Mouse (Mus musculus) liver, embryonic 12.5 days (tissue): ENCODE results near the gene 4930519G04Rik. TPM values are rescaled to one million over a fixed set of nuclear protein-coding genes. Genes with fewer than 3 reads are reported as not detected.
"Not testable (repeated sequence)": the region's sequence is repeated elsewhere in the genome, so short reads cannot be mapped to it uniquely, and the experiment has no call there.

Experiments used
- ATAC-seq: fragments of 200-750 bp; cut with Nextera tagmentation; 2 replicates; pipeline ENCODE4 v1.8.0; 2017; ENCODE audit warnings: moderate number of reproducible peaks, mild to moderate bottlenecking, moderate library complexity
- H3K27ac ChIP-seq: fragments of 300-500 bp; sonication (generic); 2 replicates; pipeline ENCODE4 v1.5.1; 2016; ENCODE audit warnings: mild to moderate bottlenecking
- H3K27me3 ChIP-seq: fragments of 300-500 bp; sonication (generic); replicated peaks from 2 replicates; pipeline ENCODE4 v1.6.1; 2016; ENCODE audit warnings: mild to moderate bottlenecking, moderate library complexity
- H3K36me3 ChIP-seq: fragments of 300-500 bp; sonication (generic); 2 replicates; pipeline ENCODE4 v1.6.1; 2016; ENCODE audit warnings: mild to moderate bottlenecking, moderate library complexity
- H3K4me1 ChIP-seq: fragments of 300-500 bp; sonication (generic); 2 replicates; pipeline ENCODE4 v1.6.1; 2016
- H3K4me2 ChIP-seq: fragments of 300-500 bp; sonication (generic); 2 replicates; pipeline ENCODE4 v1.6.1; 2016; ENCODE audit warnings: mild to moderate bottlenecking, moderate library complexity
- H3K4me3 ChIP-seq: fragments of 300-500 bp; sonication (generic); 2 replicates; pipeline ENCODE4 v1.5.1; 2016; ENCODE audit warnings: mild to moderate bottlenecking, moderate library complexity
- H3K9ac ChIP-seq: fragments of 300-500 bp; sonication (generic); 2 replicates; pipeline ENCODE4 v1.6.1; 2016; ENCODE audit warnings: mild to moderate bottlenecking, moderate library complexity
- H3K9me3 ChIP-seq: fragments of 300-500 bp; sonication (generic); replicated peaks from 2 replicates; pipeline ENCODE4 v1.6.1; 2016; ENCODE audit warnings: mild to moderate bottlenecking, moderate library complexity
- WGBS: fragments of 180-500 bp; shearing (Covaris S2); methylation state at CpG from one replicate; pipeline ENCODE4 v1.1.7; 2016; ENCODE audit not compliant: insufficient replicate concordance; 5-methylcytosine and 5-hydroxymethylcytosine counted together
- polyA plus RNA-seq: library from polyadenylated mRNA; unstranded; fragments of >200 nt; fragmentation: Nextera tagmentation; extraction: Ambion mirVana; gene quantifications from 2 replicates; pipeline ENCODE4 v1.2.1, GENCODE M21; 2016

4930519G04Rik gene
- polyA plus RNA-seq, 1 experiment from 2014 or later, result not detected

DNA sequence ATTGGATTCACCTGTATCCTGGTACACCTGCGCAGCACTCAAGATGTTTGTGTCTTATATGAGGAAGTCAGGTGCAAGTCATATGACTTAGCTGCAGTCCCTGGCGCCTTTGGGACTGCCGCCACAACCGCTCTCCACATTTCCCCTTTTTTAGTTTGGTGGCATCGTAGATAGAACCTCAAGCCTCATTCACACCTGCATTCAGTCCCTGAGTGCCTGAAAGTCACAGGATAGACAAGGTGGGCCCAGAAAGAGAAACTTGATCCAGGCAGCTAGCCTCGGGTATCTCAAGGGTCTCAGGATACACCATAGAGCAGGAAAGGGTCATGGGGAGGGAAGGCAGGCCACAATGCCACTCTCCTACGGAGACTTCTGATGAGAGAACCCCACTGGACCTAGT, 28.9 kb downstream of the 4930519G04Rik start:
- not testable (repeated sequence) for H3K4me2 ChIP-seq, H3K9ac ChIP-seq, H3K27ac ChIP-seq

DNA sequence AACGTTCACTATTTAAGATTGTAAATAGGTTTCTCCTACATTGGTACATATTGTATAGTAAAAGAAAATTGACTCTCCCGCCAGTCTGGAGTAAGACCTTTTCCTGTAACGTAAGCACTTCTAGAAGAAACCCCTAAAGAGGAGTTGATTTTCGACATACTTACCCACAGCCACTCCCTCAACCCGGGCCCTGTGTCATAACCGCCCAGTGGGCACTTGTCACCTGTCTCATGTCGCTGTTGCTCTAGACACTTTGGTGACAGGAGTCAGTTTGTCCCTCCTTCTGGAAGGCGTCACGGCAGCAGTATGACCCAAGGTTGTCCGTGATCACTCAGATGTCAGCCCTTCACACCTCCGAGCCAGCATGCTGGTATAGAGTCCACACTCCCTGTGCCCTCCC, 29.6 kb downstream of the 4930519G04Rik start:
- no peak for ATAC-seq
- peaks cover 24% of the 10 kb centered on the region for H3K27me3 ChIP-seq
- WGBS, result 73% methylated on average over 11 of the region's 11 CpGs
- no peak overlapping the region for H3K27ac ChIP-seq
- no peaks in the 10 kb centered on the region for H3K9me3 ChIP-seq
- no peak overlapping the region for H3K9ac ChIP-seq
- H3K36me3 ChIP-seq, result no peaks in the 10 kb centered on the region
- no peak overlapping the region for H3K4me2 ChIP-seq
- H3K4me3 ChIP-seq, result no peak overlapping the region
- H3K4me1 ChIP-seq, result peaks cover 3% of the 10 kb centered on the region; the same call in 1 of the 2 replicates

More for the DNA sequence above, 28.9 kb downstream of the 4930519G04Rik start:
- not testable (repeated sequence) for H3K36me3 ChIP-seq, H3K4me3 ChIP-seq, H3K9me3 ChIP-seq, ATAC-seq, H3K4me1 ChIP-seq
- 52% methylated on average over 6 of the region's 7 CpGs for WGBS
- H3K27me3 ChIP-seq, result peaks cover 28% of the 10 kb centered on the region

DNA sequence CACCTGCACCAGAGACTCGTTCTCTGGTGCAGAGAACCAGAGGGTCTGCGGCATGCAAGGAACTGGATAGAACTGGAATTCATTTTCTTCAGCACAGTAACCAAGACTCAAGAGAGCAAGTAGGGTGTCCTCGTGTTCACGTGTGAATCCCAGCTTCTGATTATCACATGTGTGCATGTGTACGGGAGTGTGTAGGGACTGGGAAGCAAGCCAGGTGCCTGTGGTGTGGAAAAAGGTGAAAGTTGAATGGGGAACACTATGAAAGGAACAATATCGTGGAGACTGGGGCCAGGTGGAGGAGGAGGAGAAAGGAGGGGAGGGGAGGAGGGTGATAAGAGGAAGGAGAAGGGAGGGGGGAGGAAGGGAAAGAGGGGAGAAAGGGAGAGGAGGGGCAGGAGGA, 33.3 kb downstream of the 4930519G04Rik start:
- H3K9me3 ChIP-seq, result no peaks in the 10 kb centered on the region
- peaks cover 8% of the 10 kb centered on the region; the same call in 1 of the 2 replicates for H3K27me3 ChIP-seq
- ATAC-seq, result no peak
- 63% methylated on average over 6 of the region's 6 CpGs for WGBS
- H3K4me2 ChIP-seq, result no peak overlapping the region
- no peaks in the 10 kb centered on the region for H3K4me1 ChIP-seq
- no peak overlapping the region for H3K27ac ChIP-seq
- H3K36me3 ChIP-seq, result no peaks in the 10 kb centered on the region
- H3K9ac ChIP-seq, result no peak overlapping the region
- no peak overlapping the region for H3K4me3 ChIP-seq

DNA sequence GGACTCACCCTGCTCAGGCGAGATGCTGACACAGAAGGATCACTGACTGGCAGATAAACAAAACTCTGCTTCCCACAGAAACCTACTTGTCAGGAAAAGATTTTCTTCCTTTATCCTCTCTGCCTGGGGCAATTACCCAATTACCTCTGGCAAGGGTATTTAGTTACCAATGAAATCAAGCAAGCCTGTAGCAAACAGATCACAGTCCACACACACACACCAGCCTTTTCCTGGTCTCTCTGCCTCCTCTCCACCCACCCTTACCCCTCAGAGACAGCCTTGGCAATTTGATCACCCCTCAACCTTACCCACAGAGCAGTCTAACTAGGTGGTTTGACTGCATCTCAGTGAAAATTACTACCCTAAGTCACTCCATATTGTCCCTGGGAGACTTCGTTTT, 35.5 kb downstream of the 4930519G04Rik start:
- Histone ChIP-seq H3K36me3 (no peaks in the 10 kb centered on the region), H3K4me1 (no peaks in the 10 kb centered on the region), H3K4me2 (no peak overlapping the region), H3K4me3 (no peak overlapping the region), H3K27me3 (no peaks in the 10 kb centered on the region), H3K9ac (no peak overlapping the region), H3K27ac (no peak overlapping the region), H3K9me3 (no peaks in the 10 kb centered on the region)
- ATAC-seq, result no peak
- WGBS, result 70% methylated on average over 2 of the region's 2 CpGs

DNA sequence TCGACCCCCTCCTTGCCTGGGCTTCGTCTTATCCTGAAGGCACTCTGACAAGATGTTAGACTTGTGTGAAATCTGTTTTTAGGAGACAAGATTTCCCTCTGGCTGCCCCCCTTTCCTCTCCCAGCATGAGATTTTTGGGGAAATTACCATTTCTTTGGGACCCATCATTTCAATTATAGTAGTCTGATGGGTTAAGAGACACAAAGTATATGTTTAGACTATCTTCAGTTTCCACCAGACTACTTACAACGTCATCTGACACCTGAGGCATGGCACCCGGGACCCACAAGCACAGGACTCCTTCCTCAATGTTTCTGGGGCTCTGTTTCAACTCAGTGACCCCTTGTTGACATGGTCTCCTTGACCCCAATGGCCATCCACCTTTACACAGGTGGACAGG, 42.1 kb downstream of the 4930519G04Rik start:
- Histone ChIP-seq H3K4me2 (no peak overlapping the region), H3K9me3 (no peaks in the 10 kb centered on the region), H3K9ac (no peak overlapping the region), H3K4me3 (no peak overlapping the region), H3K4me1 (peaks cover 17% of the 10 kb centered on the region), H3K27ac (no peak overlapping the region), H3K27me3 (peaks cover 27% of the 10 kb centered on the region), H3K36me3 (no peaks in the 10 kb centered on the region)
- WGBS, result 71% methylated on average over 4 of the region's 4 CpGs
- ATAC-seq, result no peak

DNA sequence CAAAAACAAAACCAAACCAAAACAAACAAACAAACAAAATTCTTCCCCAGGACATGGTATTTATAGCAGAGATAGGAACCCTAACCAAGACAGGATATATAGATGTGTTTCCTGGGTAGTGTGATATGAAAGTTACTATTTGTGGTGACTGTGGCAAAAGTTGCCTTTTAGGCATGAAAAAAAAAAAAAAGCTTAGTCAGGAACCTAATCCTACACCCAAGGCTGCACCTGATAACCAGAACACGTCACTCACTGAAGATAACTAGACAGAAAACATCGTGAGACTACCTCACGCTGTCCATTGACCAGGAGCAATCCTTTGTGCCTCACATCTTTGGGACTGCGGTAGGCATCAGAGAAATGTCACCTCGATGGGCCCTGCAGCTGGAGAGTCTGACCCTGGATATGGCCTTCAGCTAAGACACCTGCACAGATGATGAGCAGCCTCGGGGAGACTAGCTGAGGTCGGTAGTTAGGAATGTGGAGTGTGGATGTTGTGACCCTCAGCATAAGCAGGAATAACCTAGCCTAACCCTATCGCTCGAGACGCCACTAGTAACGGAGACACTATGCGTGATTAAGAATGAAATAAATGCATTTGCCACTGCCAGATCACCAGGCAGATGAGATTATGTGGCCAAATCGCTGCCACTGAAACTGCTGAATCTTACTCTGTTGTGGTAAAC, 43.4 kb downstream of the 4930519G04Rik start, which contains the start of gene Oasl2:
Gene Oasl2, plus strand, starts transcription at position 249 of the 686 bp plus-strand sequence.
- Histone ChIP-seq H3K27ac (no peak within 1 kb of the TSS), H3K4me1 (peaks cover 17% of the 10 kb centered on the region), H3K4me3 (peak within 1 kb of the TSS; percentile 29), H3K4me2 (peak within 1 kb of the TSS; percentile 48), H3K27me3 (peaks cover 34% of the 10 kb centered on the region), H3K9me3 (no peaks in the 10 kb centered on the region), H3K36me3 (no peaks in the 10 kb centered on the region), H3K9ac (peak within 1 kb of the TSS; percentile 27; the same call in 1 of the 2 replicates)
- no peak for ATAC-seq
- 41% methylated on average over 13 of the region's 13 CpGs for WGBS

DNA sequence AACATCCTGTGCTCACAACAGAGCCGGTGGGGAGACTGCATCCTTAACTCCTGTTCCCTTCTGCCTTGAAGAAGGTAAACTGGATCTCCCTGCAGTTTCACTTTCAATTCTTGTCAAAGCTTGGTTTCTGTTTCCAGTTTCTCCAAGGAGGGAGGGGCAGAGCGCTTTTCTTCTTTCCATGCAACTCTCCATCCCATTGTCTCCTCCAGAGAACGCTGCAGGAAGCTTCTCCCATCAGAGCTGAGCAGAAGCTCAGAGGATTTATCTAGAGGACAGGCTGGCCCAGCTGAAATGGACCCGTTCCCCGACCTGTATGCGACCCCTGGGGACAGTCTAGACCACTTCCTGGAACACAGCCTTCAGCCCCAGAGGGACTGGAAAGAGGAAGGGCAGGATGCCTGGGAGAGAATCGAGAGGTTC, 43.9 kb downstream of the 4930519G04Rik start:
- WGBS, result 6% methylated on average over 7 of the region's 7 CpGs

DNA sequence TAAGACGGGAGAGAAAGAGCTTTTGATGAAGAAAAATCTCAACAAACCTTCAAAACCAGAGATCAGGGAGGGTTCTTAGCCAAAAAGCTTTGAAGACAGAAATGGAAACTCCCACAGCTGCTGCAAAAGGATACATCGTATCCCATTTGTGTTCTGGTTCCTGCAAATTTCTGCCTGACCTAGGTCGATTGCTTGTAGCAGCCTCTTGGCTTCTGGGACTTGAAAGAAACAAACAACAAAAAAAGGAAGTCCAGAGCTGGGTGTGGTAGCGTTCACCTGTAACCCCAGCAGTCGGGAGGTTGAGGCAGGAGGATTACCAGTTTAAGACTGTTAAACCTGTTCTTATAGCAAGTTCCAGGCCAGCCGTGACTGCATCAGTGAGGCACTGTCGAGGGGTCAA, 45.4 kb downstream of the 4930519G04Rik start:
- WGBS, result 58% methylated on average over 7 of the region's 7 CpGs
- no peak overlapping the region for H3K4me2 ChIP-seq
- ATAC-seq, result no peak
- H3K27me3 ChIP-seq, result peaks cover 34% of the 10 kb centered on the region
- H3K27ac ChIP-seq, result no peak overlapping the region
- no peak overlapping the region for H3K4me3 ChIP-seq
- H3K9me3 ChIP-seq, result no peaks in the 10 kb centered on the region
- H3K36me3 ChIP-seq, result no peaks in the 10 kb centered on the region
- peaks cover 17% of the 10 kb centered on the region for H3K4me1 ChIP-seq
- no peak overlapping the region for H3K9ac ChIP-seq

More for the DNA sequence above, 43.9 kb downstream of the 4930519G04Rik start:
- Histone ChIP-seq H3K27ac (no peak overlapping the region), H3K27me3 (peaks cover 34% of the 10 kb centered on the region), H3K4me3 (peak overlapping the region; percentile 29), H3K4me2 (peak overlapping the region; percentile 48), H3K36me3 (no peaks in the 10 kb centered on the region), H3K4me1 (peaks cover 17% of the 10 kb centered on the region), H3K9ac (peak overlapping the region; percentile 27; the same call in 1 of the 2 replicates), H3K9me3 (no peaks in the 10 kb centered on the region)
- no peak for ATAC-seq

DNA sequence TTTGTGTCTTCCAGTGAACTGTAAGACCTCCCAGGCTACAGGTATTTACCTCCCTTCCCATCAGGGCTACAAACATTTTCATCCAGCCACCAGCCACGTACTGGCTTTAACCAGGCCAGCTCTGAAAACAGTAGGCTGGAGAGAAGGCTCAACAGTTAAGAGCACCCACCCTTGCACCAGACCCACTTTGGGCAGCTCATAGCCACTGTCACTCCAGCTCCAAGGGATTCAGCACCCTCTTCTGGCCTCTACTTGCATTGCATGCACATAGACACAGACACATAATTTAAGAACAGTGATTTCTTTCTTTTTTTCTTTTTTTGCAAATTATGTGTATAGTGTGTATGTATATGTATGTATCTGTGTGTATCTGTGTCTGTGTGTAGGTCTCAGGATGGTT, 48.9 kb downstream of the 4930519G04Rik start:
- 22% methylated on average over 1 of the region's 1 CpGs for WGBS
- H3K4me2 ChIP-seq, result no peak overlapping the region
- H3K27me3 ChIP-seq, result peaks cover 26% of the 10 kb centered on the region
- no peak for ATAC-seq
- no peak overlapping the region for H3K4me3 ChIP-seq
- H3K9me3 ChIP-seq, result no peaks in the 10 kb centered on the region
- H3K9ac ChIP-seq, result no peak overlapping the region
- H3K27ac ChIP-seq, result no peak overlapping the region
- H3K36me3 ChIP-seq, result 0 out of 2 replicates have a peak, but pooled peaks cover 5% of the 10 kb centered on the region
- H3K4me1 ChIP-seq, result peaks cover 4% of the 10 kb centered on the region; the same call in 1 of the 2 replicates

DNA sequence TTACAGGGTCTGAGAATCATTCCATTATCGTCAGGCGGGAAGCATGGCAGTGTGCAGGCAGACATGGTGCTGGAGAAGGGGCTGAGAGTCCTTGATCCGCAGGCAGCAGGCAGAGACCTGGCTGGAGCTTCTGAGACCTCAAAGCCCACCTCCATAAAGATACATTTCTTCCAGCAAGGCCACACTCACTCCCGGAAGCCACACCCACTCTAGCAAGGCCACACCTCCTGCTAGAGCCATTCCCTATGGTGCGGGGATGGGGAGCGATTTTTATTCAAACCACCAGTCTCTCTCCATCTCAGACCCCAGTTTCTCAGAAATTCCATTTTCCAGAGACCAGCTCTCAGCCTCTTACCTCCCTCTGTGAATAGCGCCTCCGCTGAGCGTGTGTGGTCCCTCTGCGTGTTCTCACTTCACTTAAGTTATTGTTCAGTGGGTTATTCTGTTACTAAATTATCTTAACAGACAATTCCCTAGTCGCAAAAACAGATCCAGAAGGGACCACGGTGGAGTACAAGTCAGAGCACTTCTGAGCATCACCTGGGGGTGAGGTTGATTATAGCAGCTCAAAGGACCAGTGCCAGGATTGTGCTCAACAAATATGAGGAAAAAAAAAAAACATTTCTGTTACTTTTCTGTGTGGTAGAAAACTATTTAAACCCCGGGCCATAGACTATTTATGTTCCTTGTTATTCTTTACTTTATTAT, 55.3 kb downstream of the 4930519G04Rik start:
- Histone ChIP-seq H3K27me3 (no peaks in the 10 kb centered on the region), H3K4me2 (no peak overlapping the region), H3K9ac (no peak overlapping the region), H3K27ac (no peak overlapping the region), H3K9me3 (no peaks in the 10 kb centered on the region), H3K36me3 (0 out of 2 replicates have a peak, but pooled peaks cover 5% of the 10 kb centered on the region), H3K4me3 (no peak overlapping the region), H3K4me1 (no peaks in the 10 kb centered on the region)
- WGBS, result 51% methylated on average over 13 of the region's 13 CpGs
- no peak for ATAC-seq

DNA sequence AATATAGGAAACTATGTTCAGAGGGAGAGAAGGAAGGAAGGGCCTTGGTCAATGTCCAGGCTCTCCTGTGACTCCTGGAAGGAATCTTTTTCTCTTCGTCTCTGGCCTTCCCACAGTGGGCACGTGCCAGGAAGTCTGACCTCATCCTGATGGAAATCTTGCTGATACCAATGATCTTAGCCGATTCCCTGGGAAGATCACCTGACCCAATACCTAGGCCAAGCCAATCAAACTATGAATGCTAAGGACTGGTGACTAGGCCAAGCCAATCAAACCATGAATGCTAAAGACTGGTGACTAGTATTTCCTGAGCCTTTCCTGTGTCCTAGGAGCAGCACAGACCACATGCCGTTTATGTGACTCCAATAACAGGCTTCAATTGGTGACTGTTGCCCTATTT, 60.2 kb downstream of the 4930519G04Rik start:
- Histone ChIP-seq H3K9me3 (no peaks in the 10 kb centered on the region), H3K36me3 (no peaks in the 10 kb centered on the region), H3K27me3 (no peaks in the 10 kb centered on the region), H3K9ac (no peak overlapping the region), H3K4me3 (no peak overlapping the region), H3K27ac (no peak overlapping the region), H3K4me1 (0 out of 2 replicates have a peak, but pooled peaks cover 4% of the 10 kb centered on the region), H3K4me2 (no peak overlapping the region)
- ATAC-seq, result no peak
- 52% methylated on average over 4 of the region's 4 CpGs for WGBS

DNA sequence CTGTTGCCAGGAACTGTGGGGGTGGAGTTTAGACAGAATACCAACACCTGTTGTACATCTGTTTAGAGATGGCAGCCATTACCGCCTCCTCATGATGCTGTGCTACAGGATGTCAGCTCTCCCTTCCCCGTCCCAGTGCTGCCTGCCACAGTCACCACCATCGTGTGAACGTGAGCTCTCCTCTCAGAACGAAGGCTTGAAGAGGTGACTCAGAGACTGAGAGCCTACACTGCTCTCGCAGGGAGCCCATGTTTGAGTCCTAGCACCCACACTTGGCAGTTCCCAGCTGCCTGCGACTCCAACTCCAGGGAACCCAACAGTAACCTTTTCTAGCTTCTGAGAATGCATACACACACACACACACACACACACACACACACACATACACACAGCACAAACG, 61.4 kb downstream of the 4930519G04Rik start:
- no peaks in the 10 kb centered on the region for H3K9me3 ChIP-seq
- H3K4me3 ChIP-seq, result no peak overlapping the region
- no peak overlapping the region for H3K4me2 ChIP-seq
- WGBS, result 60% methylated on average over 8 of the region's 8 CpGs
- no peak overlapping the region for H3K27ac ChIP-seq
- ATAC-seq, result no peak
- no peaks in the 10 kb centered on the region for H3K27me3 ChIP-seq
- H3K36me3 ChIP-seq, result no peaks in the 10 kb centered on the region
- 0 out of 2 replicates have a peak, but pooled peaks cover 4% of the 10 kb centered on the region for H3K4me1 ChIP-seq
- H3K9ac ChIP-seq, result no peak overlapping the region
